Mouse (Mus musculus) hindbrain, embryonic 14.5 days (tissue): Measurements from ENCODE around the gene Phactr2. TPM values are rescaled to one million over a fixed set of nuclear protein-coding genes. Genes with fewer than 3 reads are reported as not detected.

Source experiments
- ATAC-seq: fragments of 200-750 bp; cut with Nextera tagmentation; 2 replicates; pipeline ENCODE4 v1.8.0; 2017; ENCODE audit warnings: moderate number of reproducible peaks, mild to moderate bottlenecking, moderate TSS enrichment, moderate library complexity; ENCODE audit not compliant: low FRiP score
- DNase-seq: peaks from one replicate; pipeline ENCODE4 v3.0.0-alpha.2; 2015; ENCODE audit warnings: low spot score
- H3K27ac ChIP-seq: fragments of 300-500 bp; sonication (generic); 2 replicates; pipeline ENCODE4 v1.5.1; 2014; ENCODE audit warnings: mild to moderate bottlenecking, moderate library complexity
- H3K27me3 ChIP-seq: fragments of 300-500 bp; sonication (generic); 2 replicates; pipeline ENCODE4 v1.6.1; 2014; ENCODE audit warnings: mild to moderate bottlenecking, low read length, mixed read lengths; ENCODE audit not compliant: control insufficient read depth, insufficient read depth
- H3K36me3 ChIP-seq: fragments of 300-500 bp; sonication (generic); replicated peaks from 2 replicates; pipeline ENCODE4 v1.6.1; 2014; ENCODE audit not compliant: control insufficient read depth, insufficient read depth
- H3K4me1 ChIP-seq: fragments of 300-500 bp; sonication (generic); replicated peaks from 2 replicates; pipeline ENCODE4 v1.6.1; 2014; ENCODE audit warnings: antibody characterized with exemption, low read length, mixed read lengths; ENCODE audit not compliant: control insufficient read depth, insufficient read depth
- H3K4me2 ChIP-seq: fragments of 300-500 bp; sonication (generic); replicated peaks from 2 replicates; pipeline ENCODE4 v1.6.1; 2014; ENCODE audit warnings: mild to moderate bottlenecking, moderate library complexity
- H3K4me3 ChIP-seq: fragments of 300-500 bp; sonication (generic); replicated peaks from 2 replicates; pipeline ENCODE4 v1.5.1; 2014; ENCODE audit warnings: mild to moderate bottlenecking, low read length
- H3K9ac ChIP-seq: fragments of 300-500 bp; sonication (generic); 2 replicates; pipeline ENCODE4 v1.6.1; 2014
- H3K9me3 ChIP-seq: fragments of 300-500 bp; sonication (generic); 2 replicates; pipeline ENCODE4 v1.6.1; 2016; ENCODE audit warnings: low read length; ENCODE audit not compliant: control insufficient read depth
- WGBS: fragments of 180-500 bp; shearing (Covaris S2); extraction: QIAGEN DNeasy Blood & Tissue Kit; methylation state at CpG from one replicate; pipeline ENCODE4 v1.1.7; 2014; 5-methylcytosine and 5-hydroxymethylcytosine counted together
- polyA plus RNA-seq: library from polyadenylated mRNA; unstranded; fragments of >200 nt; fragmentation: Nextera tagmentation; extraction: Ambion mirVana; gene quantifications from 2 replicates; pipeline ENCODE4 v1.2.1, GENCODE M21; 2014

The Phactr2 gene
- polyA plus RNA-seq, 1 experiment from 2014 or later = 9.7 TPM

- no peaks in the 10 kb centered on the region for H3K27me3 ChIP-seq
- whole genome bisulfite sequencing = 96% methylated on average over 3 of the region's 3 CpGs
- H3K4me1 ChIP-seq = no peaks in the 10 kb centered on the region
- H3K9me3 ChIP-seq = no peaks in the 10 kb centered on the region
- H3K4me2 ChIP-seq = no peak overlapping the region
- peaks cover 59% of the 10 kb centered on the region for H3K36me3 ChIP-seq
- no peak overlapping the region for H3K9ac ChIP-seq
- ATAC-seq (no peak), DNase-seq (no peak)
- no peak overlapping the region for H3K4me3 ChIP-seq
- no peak overlapping the region for H3K27ac ChIP-seq
Observed at GRCm38 (mm10) chr10:13186754-13187153, 287.5 kb downstream of the Phactr2 start.

- no peak for ATAC-seq
Observed at GRCm38 (mm10) chr10:13184170-13184766, 289.9 kb downstream of the Phactr2 start.

GRCm38 (mm10) chr10:13180211-13180610, 294.0 kb downstream of the Phactr2 start:
- H3K36me3 ChIP-seq = peaks cover 70% of the 10 kb centered on the region
- DNase-seq (no peak), ATAC-seq (no peak)
- H3K27ac ChIP-seq = no peak overlapping the region
- H3K9ac ChIP-seq = no peak overlapping the region
- no peaks in the 10 kb centered on the region for H3K9me3 ChIP-seq
- H3K27me3 ChIP-seq = no peaks in the 10 kb centered on the region
- 90% methylated on average over 7 of the region's 7 CpGs for WGBS
- H3K4me3 ChIP-seq = no peak overlapping the region
- no peak overlapping the region for H3K4me2 ChIP-seq
- H3K4me1 ChIP-seq = no peaks in the 10 kb centered on the region

More at GRCm38 (mm10) chr10:13184170-13184766, 289.9 kb downstream of the Phactr2 start:
- no peak for DNase-seq
- H3K4me3 ChIP-seq = no peak overlapping the region
- WGBS = 95% methylated on average over 4 of the region's 4 CpGs
- H3K9ac ChIP-seq = no peak overlapping the region
- H3K4me1 ChIP-seq = no peaks in the 10 kb centered on the region
- H3K9me3 ChIP-seq = no peaks in the 10 kb centered on the region
- peaks cover 69% of the 10 kb centered on the region for H3K36me3 ChIP-seq
- H3K27ac ChIP-seq = no peak overlapping the region
- no peak overlapping the region for H3K4me2 ChIP-seq
- no peaks in the 10 kb centered on the region for H3K27me3 ChIP-seq

GRCm38 (mm10) chr10:13177973-13178624, 296.1 kb downstream of the Phactr2 start, which contains the start of gene Zc2hc1b:
Zc2hc1b (minus strand) TSS chr10:13178023.
- H3K9me3 ChIP-seq = no peaks in the 10 kb centered on the region
- no peak within 1 kb of the TSS for H3K4me2 ChIP-seq
- no peak within 1 kb of the TSS for H3K4me3 ChIP-seq
- no peak within 1 kb of the TSS for H3K27ac ChIP-seq
- H3K27me3 ChIP-seq = no peaks in the 10 kb centered on the region
- DNase-seq (no peak), ATAC-seq (no peak)
- H3K9ac ChIP-seq = no peak within 1 kb of the TSS
- no peaks in the 10 kb centered on the region for H3K4me1 ChIP-seq
- 61% methylated on average over 7 of the region's 7 CpGs for WGBS
- H3K36me3 ChIP-seq = peaks cover 65% of the 10 kb centered on the region

- Histone ChIP-seq H3K36me3 (peaks cover 45% of the 10 kb centered on the region), H3K4me1 (peaks cover 6% of the 10 kb centered on the region), H3K27ac (no peak overlapping the region), H3K27me3 (no peaks in the 10 kb centered on the region), H3K4me2 (no peak overlapping the region), H3K9ac (no peak overlapping the region), H3K9me3 (no peaks in the 10 kb centered on the region), H3K4me3 (no peak overlapping the region)
- DNase-seq = no peak
- no peak for ATAC-seq
- WGBS = 95% methylated on average over 7 of the region's 7 CpGs
Observed at GRCm38 (mm10) chr10:13175866-13176265, 298.3 kb downstream of the Phactr2 start.

GRCm38 (mm10) chr10:13172798-13173221, 301.4 kb downstream of the Phactr2 start:
- Histone ChIP-seq H3K27me3 (no peaks in the 10 kb centered on the region), H3K36me3 (peaks cover 15% of the 10 kb centered on the region), H3K4me1 (peaks cover 12% of the 10 kb centered on the region), H3K4me3 (no peak overlapping the region), H3K9me3 (no peaks in the 10 kb centered on the region), H3K27ac (no peak overlapping the region), H3K4me2 (no peak overlapping the region), H3K9ac (no peak overlapping the region)
- ATAC-seq = no peak
- WGBS = 61% methylated on average over 10 of the region's 10 CpGs
- peak; percentile 30 for DNase-seq

GRCm38 (mm10) chr10:13171461-13171860, 302.8 kb downstream of the Phactr2 start:
- ATAC-seq = no peak
- no peak overlapping the region for H3K27ac ChIP-seq

GRCm38 (mm10) chr10:13170739-13171448, 303.3 kb downstream of the Phactr2 start:
- peak; percentile 80 for ATAC-seq
- WGBS = 35% methylated on average over 12 of the region's 12 CpGs
- no peaks in the 10 kb centered on the region for H3K27me3 ChIP-seq
- peaks cover 12% of the 10 kb centered on the region for H3K4me1 ChIP-seq
- DNase-seq = peak; percentile 65
- no peak overlapping the region for H3K27ac ChIP-seq
- H3K9ac ChIP-seq = no peak overlapping the region
- no peaks in the 10 kb centered on the region for H3K9me3 ChIP-seq
- no peaks in the 10 kb centered on the region for H3K36me3 ChIP-seq
- H3K4me2 ChIP-seq = no peak overlapping the region
- no peak overlapping the region for H3K4me3 ChIP-seq

More at GRCm38 (mm10) chr10:13171461-13171860, 302.8 kb downstream of the Phactr2 start:
- WGBS = 70% methylated on average over 2 of the region's 2 CpGs
- no peak overlapping the region for H3K4me2 ChIP-seq
- peaks cover 12% of the 10 kb centered on the region for H3K4me1 ChIP-seq
- no peak overlapping the region for H3K9ac ChIP-seq
- no peak for DNase-seq
- no peaks in the 10 kb centered on the region for H3K9me3 ChIP-seq
- peaks cover 1% of the 10 kb centered on the region; the same call in 1 of the 2 replicates for H3K36me3 ChIP-seq
- H3K27me3 ChIP-seq = no peaks in the 10 kb centered on the region
- H3K4me3 ChIP-seq = no peak overlapping the region

- Histone ChIP-seq H3K9ac (no peak overlapping the region), H3K27me3 (no peaks in the 10 kb centered on the region), H3K36me3 (no peaks in the 10 kb centered on the region), H3K4me1 (peaks cover 12% of the 10 kb centered on the region), H3K4me3 (no peak overlapping the region), H3K27ac (no peak overlapping the region), H3K4me2 (no peak overlapping the region), H3K9me3 (no peaks in the 10 kb centered on the region)
- DNase-seq = no peak
- ATAC-seq = no peak
- 90% methylated on average over 5 of the region's 5 CpGs for WGBS
Observed at GRCm38 (mm10) chr10:13168461-13168860, 305.8 kb downstream of the Phactr2 start.
